ENCODE assay signal across 39 mouse cellular contexts in genomic region chr6:85218251-85218650, GRCm38 (mm10). TPM values are rescaled to one million over a fixed set of nuclear protein-coding genes. Genes with fewer than 3 reads are reported as not detected.
DNase-seq lines count a peak whose midpoint lies in the region; ATAC-seq and TF ChIP-seq lines count a peak whose summit lies in the region.
"Had no signal": no experiment of that assay in that cellular context is flagged by ENCODE, and none has a peak within 500 bp of the region (broad histone marks: within the 10 kb centered on the region; RNA-seq: fewer than 3 reads in every experiment).

No protein-coding gene starts in this region.

- no peak for TF ChIP-seq CTCF in layer of hippocampus, adult 2 months (conservative IDR thresholded peaks at IDR 0.05)

- peaks cover 58% of the 10 kb centered on the region for H3K4me1 ChIP-seq in forebrain, embryonic 13.5 days
- 0 out of 2 replicates have a peak, but pooled peaks cover under 1% of the 10 kb centered on the region for H3K4me1 ChIP-seq in forebrain, embryonic 11.5 days (replicated peaks; ENCODE audit: control insufficient read depth, insufficient read depth, low read length)
- H3K4me1 ChIP-seq: liver, embryonic 15.5 days had no signal

- intact Hi-C loops in left cerebral cortex, postnatal 25 days (cut with DNase I): loop anchor here (1.0 to 2.0 kb wide), 3 partner anchors 31 to 62 kb away; partner anchors contain the start of gene Emx1
- intact Hi-C loops in left cerebral cortex, postnatal 10 days (cut with DNase I): no loop called here

- H3K9ac ChIP-seq in forebrain, embryonic 13.5 days: no peak overlapping the region
- H3K9ac ChIP-seq in forebrain, embryonic 11.5 days (ENCODE audit: low read length): no peak overlapping the region
- H3K9ac ChIP-seq: embryonic facial prominence, embryonic 15.5 days; intestine, embryonic 15.5 days; liver, embryonic 15.5 days; lung, embryonic 14.5 days had no signal

- H3K9me3 ChIP-seq in forebrain, embryonic 13.5 days (replicated peaks): no peaks in the 10 kb centered on the region
- no peaks in the 10 kb centered on the region for H3K9me3 ChIP-seq in forebrain, embryonic 11.5 days (ENCODE audit: control insufficient read depth, low read length)
- H3K9me3 ChIP-seq: embryonic facial prominence, embryonic 10.5 days; embryonic facial prominence, embryonic 15.5 days; intestine, embryonic 15.5 days; liver, embryonic 15.5 days had no signal

- 0 out of 2 replicates have a peak, but pooled peaks cover 3% of the 10 kb centered on the region for H3K36me3 ChIP-seq in forebrain, embryonic 13.5 days (ENCODE audit: poor library complexity, severe bottlenecking)
- H3K36me3 ChIP-seq in forebrain, embryonic 11.5 days (ENCODE audit: control insufficient read depth, insufficient read depth, low read length): no peaks in the 10 kb centered on the region
- H3K36me3 ChIP-seq: embryonic facial prominence, embryonic 10.5 days; embryonic facial prominence, embryonic 15.5 days; intestine, embryonic 15.5 days; liver, embryonic 15.5 days had no signal

- no peaks in the 10 kb centered on the region for H3K27me3 ChIP-seq in forebrain, embryonic 13.5 days
- H3K27me3 ChIP-seq in forebrain, embryonic 11.5 days (ENCODE audit: control insufficient read depth, insufficient read depth, low read length): no peaks in the 10 kb centered on the region
- H3K27me3 ChIP-seq: embryonic facial prominence, embryonic 15.5 days; intestine, embryonic 15.5 days; liver, embryonic 15.5 days had no signal

- no peak for DNase-seq in forebrain, embryonic 11.5 days (ENCODE audit: low spot score)
- DNase-seq in layer of hippocampus, adult 2 months (ENCODE audit: low spot score in 2 of 2): no peak
- DNase-seq in layer of hippocampus, postnatal 25 days (ENCODE audit: extremely low spot score in 1 of 2, low spot score in 1 of 2): no peak
- peak; percentile 39 to 84 for DNase-seq in left cerebral cortex, postnatal 25 days (ENCODE audit: low spot score in 2 of 2)
- no peak for DNase-seq in left cerebral cortex, postnatal 10 days (ENCODE audit: extremely low spot score in 1 of 2, low spot score in 2 of 2)
- DNase-seq in thymus, postnatal 25 days: no peak
- DNase-seq: cerebellum, adult 8-10 months; cerebellum, postnatal 25 days; heart, postnatal 14 days; kidney, adult 2 months; kidney, postnatal 4 days; layer of hippocampus, adult 9-11 months; lung, embryonic 14.5 days; lung, postnatal 14 days; midbrain, embryonic 14.5 days; retina, postnatal 1 day; right cerebral cortex, postnatal 14 days had no signal

- no peak overlapping the region for H3K4me3 ChIP-seq in forebrain, embryonic 13.5 days
- no peak overlapping the region for H3K4me3 ChIP-seq in forebrain, embryonic 11.5 days (ENCODE audit: low read depth, low read length)
- H3K4me3 ChIP-seq in layer of hippocampus, adult 2 months: no peak overlapping the region
- H3K4me3 ChIP-seq: embryonic facial prominence, embryonic 10.5 days; embryonic facial prominence, embryonic 15.5 days; intestine, embryonic 15.5 days; liver, embryonic 15.5 days had no signal

- WGBS in forebrain, embryonic 13.5 days: 58% methylated on average over 4 of the region's 4 CpGs
- WGBS in forebrain, embryonic 11.5 days: 85% methylated on average over 4 of the region's 4 CpGs

- no peak overlapping the region; the same call in 1 of the 2 replicates for H3K27ac ChIP-seq in forebrain, embryonic 13.5 days
- H3K27ac ChIP-seq in forebrain, embryonic 11.5 days (ENCODE audit: low read depth, low read length): no peak overlapping the region
- peak overlapping the region; percentile 72; the same call in 1 of the 2 replicates for H3K27ac ChIP-seq in layer of hippocampus, adult 2 months
- H3K27ac ChIP-seq: embryonic facial prominence, embryonic 15.5 days; hindbrain, postnatal 0 days; intestine, embryonic 15.5 days; liver, embryonic 15.5 days had no signal

- peak; percentile 72 for ATAC-seq in forebrain, embryonic 13.5 days
- no peak for ATAC-seq in forebrain, embryonic 11.5 days (replicated peaks; ENCODE audit: low FRiP score)
- ATAC-seq: activated CD4-positive, CD25-positive, alpha-beta regulatory T cell, adult 4 months; intestine, embryonic 15.5 days had no signal

- no peak overlapping the region for H3K4me2 ChIP-seq in forebrain, embryonic 13.5 days
- H3K4me2 ChIP-seq in forebrain, embryonic 11.5 days (ENCODE audit: low read depth, low read length, severe bottlenecking): no peak overlapping the region
- H3K4me2 ChIP-seq: embryonic facial prominence, embryonic 15.5 days; intestine, embryonic 15.5 days; liver, embryonic 15.5 days; lung, embryonic 14.5 days had no signal

RNA-seq across cellular contexts. Expression of gene Emx1, which starts 31.0 kb away (rescaled TPM):
- 77.6 and 83.4 TPM in 2 replicates for polyA plus RNA-seq in forebrain, embryonic 13.5 days (2015; fragmentation: Nextera tagmentation; extraction: Ambion mirVana)
- polyA plus RNA-seq in forebrain, embryonic 11.5 days (2014; fragmentation: Nextera tagmentation; extraction: Ambion mirVana): 63.5 and 67.2 TPM in 2 replicates
- total RNA-seq in layer of hippocampus, adult 2 months (2021): 10 to 100 TPM; 15.9 to 20.2 TPM
- 10 to 100 TPM; 19.5 to 20.5 TPM for total RNA-seq in layer of hippocampus, postnatal 25 days (2021)
- 10 to 100 TPM; 33.6 to 33.7 TPM for total RNA-seq in left cerebral cortex, postnatal 25 days (2021)
- 10 to 100 TPM; 40.6 to 46.0 TPM for total RNA-seq in left cerebral cortex, postnatal 10 days (2021)
- total RNA-seq: adrenal gland, adult 2 months; adrenal gland, postnatal 36 days; CH12.LX; ES-E14; gastrocnemius, adult 8-10 months; gastrocnemius, postnatal 4 days; heart, adult 8-10 months; heart, postnatal 14 days; liver, adult 2 months; monocyte, adult 5-6 weeks had no signal
- polyA plus RNA-seq: activated CD4-positive, CD25-positive, alpha-beta regulatory T cell, adult 4 months; adrenal gland, adult 2 months; C2C12; heart, embryonic 14.5 days; hindbrain, embryonic 11.5 days; intestine, embryonic 15.5 days; liver, adult 2 months; liver, embryonic 15.5 days; lung, embryonic 14.5 days; neural tube, embryonic 14.5 days; small intestine, adult 2 months; stomach, embryonic 14.5 days had no signal

Comparison
In these comparisons a context has a peak if more than half of its experiments do, and no peak if none do; other contexts are left out.
1. DNase-seq: peak in left cerebral cortex, postnatal 25 days (2 of 2); none in forebrain, embryonic 11.5 days (single experiment), layer of hippocampus, adult 2 months (0 of 2), layer of hippocampus, postnatal 25 days (0 of 2), left cerebral cortex, postnatal 10 days (0 of 2) and thymus, postnatal 25 days (single experiment).